Mouse (Mus musculus) 3134 (cell line): ENCODE measurements around the gene Trim24.

Experiments
- DNase-seq: peaks from one replicate; pipeline ENCODE4 v3.0.0-alpha.2; 2011; ENCODE audit warnings: low spot score; ENCODE audit not compliant: insufficient read length; ENCODE audit errors: extremely low read depth

Trim24 gene

GRCm38 (mm10) chr6:37862893-37863292, 7.7 kb upstream of the Trim24 start:
- no peak for DNase-seq

GRCm38 (mm10) chr6:37863961-37864730, 6.5 kb upstream of the Trim24 start:
- DNase-seq: no peak

DNA sequence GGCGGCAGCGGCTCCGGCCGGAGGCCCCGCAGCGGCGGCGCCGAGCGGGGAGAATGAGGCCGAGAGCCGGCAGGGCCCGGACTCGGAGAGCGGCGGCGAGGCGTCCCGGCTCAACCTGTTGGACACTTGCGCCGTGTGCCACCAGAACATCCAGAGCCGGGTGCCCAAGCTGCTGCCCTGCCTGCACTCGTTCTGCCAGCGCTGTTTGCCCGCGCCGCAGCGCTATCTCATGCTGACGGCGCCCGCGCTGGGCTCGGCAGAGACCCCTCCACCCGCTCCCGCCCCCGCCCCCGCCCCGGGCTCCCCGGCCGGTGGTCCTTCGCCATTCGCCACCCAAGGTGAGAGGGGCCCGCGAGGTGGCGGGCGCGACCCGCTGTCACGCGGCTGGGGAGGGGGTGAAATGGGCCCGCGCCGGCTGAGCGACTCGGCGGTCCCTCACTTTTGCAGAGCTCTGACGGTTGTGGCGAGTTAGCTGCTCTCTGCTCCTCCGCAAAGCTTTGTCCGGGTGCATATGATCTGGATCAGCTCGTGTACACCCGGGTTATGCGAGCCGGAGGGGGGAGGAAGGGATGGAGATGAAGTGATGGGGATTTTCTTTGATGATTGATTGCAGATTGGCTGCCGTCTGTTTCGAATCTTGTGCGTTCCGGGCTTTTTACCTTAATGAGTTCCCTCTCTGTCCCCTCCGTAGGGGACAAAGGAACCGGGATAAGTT, 683 bp downstream of the Trim24 start:
- DNase-seq: peak; percentile 53

- DNase-seq: no peak
Measured at GRCm38 (mm10) chr6:37872861-37873260, 2.2 kb downstream of the Trim24 start.

DNA sequence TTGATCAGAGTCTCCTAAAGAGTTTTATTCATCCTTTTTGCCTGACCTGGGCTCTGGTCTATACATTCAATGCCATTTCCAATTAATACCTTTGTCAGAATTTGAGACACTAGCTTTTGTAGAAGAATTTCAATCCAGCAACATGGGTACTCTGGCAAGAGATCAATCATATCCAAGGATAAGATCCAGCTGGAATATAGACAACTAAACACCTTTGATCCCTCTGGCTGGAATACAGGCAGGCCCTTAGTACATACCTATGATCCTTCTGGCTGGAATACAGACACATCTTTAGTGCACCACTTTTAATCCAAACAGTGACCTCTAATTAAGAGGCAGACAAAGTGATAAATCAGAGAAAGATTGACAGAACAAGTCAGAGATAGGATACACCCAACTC, 3.1 kb downstream of the Trim24 start:
- DNase-seq: no peak

GRCm38 (mm10) chr6:37878206-37878605, 7.6 kb downstream of the Trim24 start:
- no peak for DNase-seq

DNA sequence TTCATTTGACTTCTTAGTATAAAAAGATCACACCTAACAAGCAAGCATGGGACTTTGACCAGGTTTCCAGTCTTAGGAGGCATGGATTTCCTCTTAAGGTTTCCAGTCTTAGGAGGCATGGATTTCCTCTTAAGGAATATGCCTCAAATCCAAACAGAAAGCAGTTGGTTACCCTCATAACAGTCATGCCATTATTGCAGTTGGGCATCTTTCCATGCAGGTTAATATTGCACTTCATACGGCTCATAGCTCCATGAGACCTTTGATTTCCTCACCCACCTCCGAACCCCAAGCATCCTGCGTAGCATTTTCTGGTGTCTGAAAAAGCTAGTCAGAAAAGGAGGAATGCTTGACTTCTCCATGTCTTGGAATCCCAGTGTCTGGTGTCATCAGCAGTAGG, 10.0 kb downstream of the Trim24 start:
- no peak for DNase-seq

DNA sequence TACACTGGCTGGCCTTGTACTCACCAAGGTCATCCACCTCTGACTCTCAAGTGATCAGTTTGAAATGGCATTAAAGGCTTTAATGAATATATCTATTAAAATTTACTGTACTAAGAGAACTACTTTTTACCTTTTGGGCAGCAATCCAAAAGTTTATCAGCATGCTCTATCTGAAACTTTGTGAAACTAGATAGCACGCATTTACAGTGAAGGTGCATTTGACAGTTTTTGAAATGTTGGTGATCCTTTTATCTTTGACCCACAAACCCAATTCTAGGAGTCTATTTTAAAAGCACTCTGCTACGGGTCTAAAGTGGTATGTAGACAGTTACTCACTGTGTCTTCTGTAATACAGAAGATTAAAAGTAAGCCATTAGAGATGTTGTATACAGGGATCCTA, 23.0 kb downstream of the Trim24 start:
- DNase-seq: no peak

- peak; percentile 3 for DNase-seq
Measured at GRCm38 (mm10) chr6:37895646-37896435, 25.2 kb downstream of the Trim24 start.

GRCm38 (mm10) chr6:37900221-37900620, 29.6 kb downstream of the Trim24 start:
- DNase-seq: no peak

GRCm38 (mm10) chr6:37901791-37902190, 31.2 kb downstream of the Trim24 start:
- DNase-seq: no peak

DNA sequence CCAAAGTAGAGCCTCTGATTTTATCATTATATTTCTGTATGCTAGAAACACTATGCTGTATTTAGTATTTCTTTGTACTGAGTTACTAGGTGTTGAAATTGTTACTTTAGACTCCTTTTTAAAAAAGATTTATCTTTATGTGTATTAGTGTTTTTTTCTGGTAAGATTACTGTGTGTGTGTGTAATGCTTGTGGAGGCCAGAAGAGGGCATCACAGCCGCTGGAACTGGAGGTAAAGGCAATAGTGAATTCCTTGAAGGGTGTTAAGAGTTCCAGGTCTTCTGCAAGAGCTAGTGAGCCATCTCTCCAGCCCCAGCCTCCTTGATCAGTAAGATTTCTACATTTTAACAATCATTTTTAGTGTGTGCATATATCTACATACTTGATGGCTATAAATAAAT, 33.2 kb downstream of the Trim24 start:
- DNase-seq: no peak

DNA sequence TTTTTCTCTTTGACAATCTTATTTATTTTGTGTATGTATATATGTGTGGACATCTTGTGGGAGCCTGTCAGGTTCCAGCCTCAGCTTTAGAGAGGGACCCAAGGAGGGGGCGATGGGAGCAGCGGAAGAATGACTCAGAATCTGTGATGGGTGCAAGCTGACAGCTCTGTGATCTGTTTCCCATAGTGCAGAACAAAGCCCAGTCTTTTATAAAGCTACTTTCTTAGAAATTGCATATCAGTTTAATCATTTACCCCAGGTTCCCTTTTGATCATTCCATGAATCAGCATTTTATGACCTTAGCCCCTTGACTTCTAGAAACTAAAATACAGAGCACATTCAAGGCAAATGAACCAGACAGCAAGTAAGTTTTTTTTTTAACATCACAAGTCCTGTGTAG, 42.9 kb downstream of the Trim24 start:
- DNase-seq: no peak

DNA sequence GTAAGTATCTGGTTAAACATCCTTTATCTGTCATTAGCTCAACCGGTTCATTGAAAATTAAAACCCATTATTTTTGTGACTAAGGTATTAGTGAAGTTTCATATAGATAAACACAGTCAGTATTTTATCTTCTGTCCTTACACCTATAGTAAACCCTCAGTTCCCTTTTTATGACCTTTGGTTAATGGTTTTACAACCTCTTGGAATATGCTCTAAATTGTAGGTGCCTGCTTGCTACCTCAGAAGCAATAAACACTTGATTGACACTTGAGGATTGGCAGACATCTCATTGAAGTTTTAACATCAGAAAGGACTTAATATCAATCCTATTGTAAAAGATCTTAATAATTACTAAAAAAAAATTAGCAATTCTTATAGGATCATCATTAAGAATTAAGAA, 54.5 kb downstream of the Trim24 start:
- DNase-seq: no peak

DNA sequence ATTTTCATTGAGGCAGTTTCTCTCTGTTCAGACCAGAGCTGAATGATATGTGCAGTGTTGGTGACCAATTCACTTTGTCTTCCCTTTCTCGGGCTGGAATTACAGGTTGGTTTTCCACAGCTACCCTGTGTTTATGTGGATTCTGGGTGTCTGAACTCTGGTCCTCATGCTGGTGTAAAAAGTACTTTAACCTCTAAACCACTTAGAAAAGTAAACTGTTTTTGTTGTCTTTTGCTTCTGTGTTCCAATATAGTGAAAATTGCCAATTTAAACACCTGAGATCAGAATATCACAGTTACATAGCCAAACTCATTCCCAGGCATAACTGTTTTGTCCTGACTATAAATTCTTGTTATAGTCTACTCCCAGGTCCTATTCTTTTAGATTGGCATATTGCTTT, 56.1 kb downstream of the Trim24 start:
- no peak for DNase-seq

DNA sequence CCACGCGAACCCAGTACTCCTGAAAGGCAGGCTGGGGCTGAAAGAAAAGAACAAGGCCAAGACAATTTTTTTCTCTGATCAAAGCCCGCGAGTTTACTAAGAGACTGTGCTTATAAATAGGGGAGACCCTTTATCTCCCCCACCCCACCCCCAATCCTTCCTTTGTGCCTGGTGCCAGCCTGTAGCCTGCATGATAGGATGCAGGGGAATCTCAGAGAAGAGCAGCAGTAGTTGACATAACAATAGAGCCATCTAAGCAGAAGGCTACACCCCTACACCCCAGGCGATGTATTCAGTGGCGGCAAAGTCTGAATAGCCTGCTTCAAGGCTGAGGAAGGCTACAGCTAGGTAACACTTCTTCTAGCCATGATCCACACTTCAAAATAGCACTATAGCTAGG, 65.9 kb downstream of the Trim24 start:
- DNase-seq: no peak

GRCm38 (mm10) chr6:37951306-37951705, 80.7 kb downstream of the Trim24 start:
- DNase-seq: no peak

DNA sequence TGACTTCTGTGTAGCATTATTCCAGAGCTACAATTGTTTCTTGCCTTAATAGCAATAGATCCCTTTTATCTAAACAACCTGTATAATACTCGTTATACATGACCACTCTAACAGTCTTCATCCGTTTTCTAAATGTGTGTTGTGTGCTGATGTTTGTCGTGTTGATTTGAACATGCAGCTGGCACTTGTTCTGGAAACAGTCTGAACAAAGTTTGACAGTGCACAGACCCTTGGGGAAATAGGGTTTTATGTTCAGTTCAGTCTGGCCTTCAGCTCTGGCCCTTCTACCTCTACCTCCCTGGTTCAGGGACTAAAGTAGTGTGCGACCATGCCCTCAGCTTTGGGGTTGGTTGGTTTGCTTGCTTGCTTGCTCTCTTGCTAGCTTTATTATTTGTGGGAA, 96.8 kb downstream of the Trim24 start:
- DNase-seq: no peak

GRCm38 (mm10) chr6:38007459-38007858, 136.8 kb downstream of the Trim24 start:
- peak; percentile 43 for DNase-seq

GRCm38 (mm10) chr6:38012829-38013228, 142.2 kb downstream of the Trim24 start:
- no peak for DNase-seq
